Mouse (Mus musculus) CD4-positive, CD25-positive, alpha-beta regulatory T cell, adult 9 weeks (primary cell): Measurements from ENCODE around the gene Stac3. TPM values are rescaled to one million over a fixed set of nuclear protein-coding genes. Genes with fewer than 3 reads are reported as not detected.

ENCODE experiments used
- polyA plus RNA-seq: library from polyadenylated mRNA; unstranded; fragments of 100-300 nt; shearing (Covaris generic); gene quantifications from one replicate; pipeline ENCODE4 v1.2.1, GENCODE M21; 2017

The Stac3 gene
- polyA plus RNA-seq, result 0.47 TPM

GRCm38 (mm10) chr10:127500894-127501893 is at the start of gene Stac3:
Stac3 (plus strand) TSS chr10:127501686.

GRCm38 (mm10) chr10:127514764-127515163 is 13.3 kb downstream of the Stac3 start, which contains the start of gene Ndufa4l2:
Ndufa4l2 (plus strand) TSS chr10:127514967.

GRCm38 (mm10) chr10:127522088-127522581 is 20.6 kb downstream of the Stac3 start, which contains the start of gene Shmt2:
Shmt2 (minus strand) TSS chr10:127522444.

DNA sequence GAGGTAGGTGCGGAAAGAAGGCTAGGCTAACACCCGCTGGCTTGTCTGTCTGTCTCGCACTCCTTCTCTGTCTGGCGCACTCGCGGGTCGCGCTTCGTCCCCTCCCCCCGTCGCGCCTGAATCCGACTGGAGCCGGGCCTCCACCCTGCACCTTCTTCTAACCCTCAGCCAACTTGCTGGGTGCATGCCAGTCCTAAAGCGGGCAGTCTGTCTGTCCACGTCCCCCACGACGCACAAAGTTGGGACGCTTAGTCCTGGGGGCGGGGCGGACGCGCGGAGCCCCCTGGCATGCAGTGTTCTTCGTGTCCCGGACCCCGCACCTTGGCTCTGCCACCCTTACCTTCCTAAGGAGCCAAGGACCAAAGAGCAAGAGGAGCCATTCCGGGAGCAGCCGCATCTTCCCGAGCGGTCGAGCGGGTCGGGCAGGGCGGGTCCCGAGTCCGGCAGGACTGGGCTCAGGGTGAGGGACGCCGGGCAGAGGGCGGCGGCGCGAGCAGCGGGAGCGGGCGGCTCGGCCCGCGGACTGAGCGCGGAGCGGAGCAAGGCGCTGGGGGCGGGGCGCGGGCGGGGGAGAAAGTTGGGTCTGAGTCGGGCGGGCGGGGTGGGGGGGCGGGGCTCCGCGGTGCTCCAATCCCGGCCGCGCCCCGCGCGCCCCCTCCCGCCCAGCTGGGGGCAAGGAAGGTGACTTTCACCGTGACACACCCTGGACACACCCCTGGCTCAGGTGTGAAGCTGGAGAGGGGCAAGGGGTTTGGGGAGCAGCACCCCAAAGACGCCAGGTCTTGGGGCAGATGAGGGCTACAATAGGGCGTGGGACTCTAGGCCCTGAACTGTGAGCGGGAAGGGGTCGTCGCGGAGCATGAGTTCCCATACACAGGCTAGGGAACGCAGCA is 32.8 kb downstream of the Stac3 start, which contains the start of gene Nxph4:
Gene Nxph4 (minus strand): TSS at position 524 of the 893 bp plus-strand sequence.

Other genes starting within 250 kb of the Stac3 start
- 0.45 TPM for gene Kif5a, start 238.3 kb upstream of the Stac3 start, polyA plus RNA-seq
- 136 TPM for gene Dctn2, start 235.3 kb upstream of the Stac3 start, polyA plus RNA-seq
- gene Mbd6, start 212.7 kb upstream of the Stac3 start, polyA plus RNA-seq, result 8.3 TPM
- gene Mars, start 189.9 kb upstream of the Stac3 start, polyA plus RNA-seq, result 86.1 TPM
- gene Arhgap9, start 179.7 kb upstream of the Stac3 start, polyA plus RNA-seq, result 101 TPM
- 0.42 TPM for gene Gli1, start 159.7 kb upstream of the Stac3 start, polyA plus RNA-seq
- not detected for gene Inhbe, start 147.3 kb upstream of the Stac3 start, polyA plus RNA-seq
- gene Inhbc, start 131.3 kb upstream of the Stac3 start, polyA plus RNA-seq, result not detected
- gene R3hdm2, start 121.4 kb upstream of the Stac3 start, polyA plus RNA-seq, result 11.4 TPM
- gene Ndufa4l2, start 13.3 kb downstream of the Stac3 start, polyA plus RNA-seq, result not detected
- 106 TPM for gene Shmt2, start 20.8 kb downstream of the Stac3 start, polyA plus RNA-seq
- gene Nxph4, start 32.9 kb downstream of the Stac3 start, polyA plus RNA-seq, result not detected
- 1.3 TPM for gene Lrp1, start 119.5 kb downstream of the Stac3 start, polyA plus RNA-seq
- gene Stat6, start 141.3 kb downstream of the Stac3 start, polyA plus RNA-seq, result 289 TPM
- 10.1 TPM for gene Nemp1, start 165.2 kb downstream of the Stac3 start, polyA plus RNA-seq
- 66.6 TPM for gene Nab2, start 166.9 kb downstream of the Stac3 start, polyA plus RNA-seq
- gene Myo1a, start 203.5 kb downstream of the Stac3 start, polyA plus RNA-seq, result not detected
- not detected for gene Tac2, start 222.8 kb downstream of the Stac3 start, polyA plus RNA-seq
- 0.43 TPM for gene Zbtb39, start 237.9 kb downstream of the Stac3 start, polyA plus RNA-seq